Mouse (Mus musculus) erythroblast, embryonic 14.5 days (primary cell): ENCODE data around the gene Rgs19.

Source experiments
- GATA1 ChIP-seq: IDR thresholded peaks from 2 replicates; pipeline ENCODE4 v1.6.1; 2012; ENCODE audit warnings: low read length, inconsistent platforms, mixed read lengths
- TAL1 ChIP-seq: IDR thresholded peaks from 3 replicates; pipeline ENCODE4 v1.6.1; 2012; ENCODE audit warnings: low read length, inconsistent platforms, mixed read lengths

GRCm38 (mm10) chr2:181684713-181685112, 9.1 kb downstream of the Rgs19 start:
- TF ChIP-seq GATA1, result no peak
- TF ChIP-seq TAL1, result no peak
